Mouse (Mus musculus): ENCODE measurements around the gene Tmbim6. TPM values are rescaled to one million over a fixed set of nuclear protein-coding genes. Genes with fewer than 3 reads are reported as not detected.
"Not testable (repeated sequence)": the region's sequence is repeated elsewhere in the genome, so short reads cannot be mapped to it uniquely, and the experiment has no call there.

The Tmbim6 gene
- polyA plus RNA-seq, 1 experiment from 2014 or later: 438 TPM

- not testable (repeated sequence) for ATAC-seq (ENCODE audit: insufficient read depth, low FRiP score); H3K4me3 ChIP-seq (replicated peaks; ENCODE audit: low read length); H3K36me3 ChIP-seq (ENCODE audit: control insufficient read depth, insufficient read depth, low read length); H3K27me3 ChIP-seq (ENCODE audit: control insufficient read depth, insufficient read depth, low read length); H3K27ac ChIP-seq (ENCODE audit: low read length); H3K9me3 ChIP-seq (replicated peaks; ENCODE audit: control insufficient read depth, low read length); H3K4me2 ChIP-seq (ENCODE audit: low read depth, low read length); H3K9ac ChIP-seq (ENCODE audit: low read length)
- WGBS: 86% methylated on average over 10 of the region's 10 CpGs
- H3K4me1 ChIP-seq (ENCODE audit: control insufficient read depth, insufficient read depth, low read length): peaks cover 27% of the 10 kb centered on the region
Measured at GRCm38 (mm10) chr15:99446136-99446535, 53.5 kb downstream of the Tmbim6 start.

DNA sequence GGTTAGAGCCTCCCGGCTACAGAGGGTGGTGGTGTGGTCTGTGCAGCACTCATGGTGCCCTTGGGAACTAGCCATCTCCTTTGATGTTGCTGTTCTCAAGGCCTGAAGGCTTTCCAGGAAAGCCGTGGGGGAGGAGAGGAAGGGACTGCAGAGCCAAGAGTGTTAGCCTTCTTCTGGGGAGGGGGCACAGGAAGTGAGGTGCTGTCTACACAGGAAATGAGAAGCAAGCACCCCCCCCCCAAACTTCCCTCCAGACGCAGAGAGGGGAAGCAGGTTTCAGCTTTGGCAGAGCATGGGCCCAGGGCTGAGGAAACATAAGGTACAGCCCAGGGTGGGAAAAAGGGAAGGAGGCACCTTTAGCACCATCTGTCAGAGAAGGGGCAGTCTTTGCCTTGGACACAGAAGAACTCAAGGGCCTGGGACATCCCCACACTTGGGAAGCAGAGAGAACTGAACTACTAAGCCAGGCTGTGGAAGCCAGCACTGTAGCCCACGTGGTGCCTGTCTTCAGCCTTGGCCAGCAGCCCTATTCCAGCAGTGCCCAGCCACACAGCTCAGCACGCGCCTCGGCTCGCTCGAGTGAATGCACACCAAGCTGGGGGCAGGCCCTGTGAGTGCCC, 56.6 kb downstream of the Tmbim6 start:
- peak; percentile 66 for ATAC-seq (ENCODE audit: insufficient read depth, low FRiP score)
- Histone ChIP-seq H3K27ac (ENCODE audit: low read length) (peak overlapping the region; percentile 48; the same call in 1 of the 2 replicates), H3K9ac (ENCODE audit: low read length) (peak overlapping the region; percentile 3), H3K4me2 (ENCODE audit: low read depth, low read length) (no peak overlapping the region), H3K4me1 (ENCODE audit: control insufficient read depth, insufficient read depth, low read length) (peaks cover 13% of the 10 kb centered on the region), H3K36me3 (ENCODE audit: control insufficient read depth, insufficient read depth, low read length) (no peaks in the 10 kb centered on the region), H3K27me3 (ENCODE audit: control insufficient read depth, insufficient read depth, low read length) (no peaks in the 10 kb centered on the region), H3K9me3 (replicated peaks; ENCODE audit: control insufficient read depth, low read length) (no peaks in the 10 kb centered on the region), H3K4me3 (replicated peaks; ENCODE audit: low read length) (no peak overlapping the region)
- WGBS: 68% methylated on average over 9 of the region's 9 CpGs

DNA sequence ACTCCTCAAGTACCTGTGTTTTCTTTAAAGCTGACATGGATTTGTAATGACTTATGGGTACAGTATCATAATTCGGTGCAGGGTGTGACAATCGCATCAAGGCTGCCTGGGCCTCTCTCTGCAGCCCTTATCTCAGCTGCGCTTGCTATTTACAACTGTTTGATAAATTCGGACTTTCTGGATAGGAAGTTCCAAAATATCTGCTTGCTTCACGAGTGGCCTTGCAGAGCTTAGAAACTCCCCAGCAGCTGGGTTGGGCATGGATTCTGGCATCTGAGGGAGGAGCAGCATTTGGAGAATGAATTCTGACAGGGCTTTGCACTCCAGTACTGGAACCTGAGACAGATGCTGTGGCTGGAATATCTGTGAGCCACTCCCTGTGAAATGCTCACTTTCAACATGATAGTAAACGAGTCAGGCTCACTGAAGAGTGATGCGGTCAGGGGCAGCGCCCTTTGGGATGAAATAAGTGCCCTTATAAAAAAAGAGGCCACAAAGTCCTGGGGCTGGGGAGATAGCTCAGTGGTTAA, 57.1 kb downstream of the Tmbim6 start:
- H3K27me3 ChIP-seq (ENCODE audit: control insufficient read depth, insufficient read depth, low read length): no peaks in the 10 kb centered on the region
- no peak for ATAC-seq (ENCODE audit: insufficient read depth, low FRiP score)
- 45% methylated on average over 8 of the region's 8 CpGs for WGBS
- peak overlapping the region; percentile 3; the same call in 1 of the 2 replicates for H3K9ac ChIP-seq (ENCODE audit: low read length)
- H3K9me3 ChIP-seq (replicated peaks; ENCODE audit: control insufficient read depth, low read length): no peaks in the 10 kb centered on the region
- no peak overlapping the region for H3K4me2 ChIP-seq (ENCODE audit: low read depth, low read length)
- H3K27ac ChIP-seq (ENCODE audit: low read length): peak overlapping the region; percentile 48; the same call in 1 of the 2 replicates
- peaks cover 13% of the 10 kb centered on the region for H3K4me1 ChIP-seq (ENCODE audit: control insufficient read depth, insufficient read depth, low read length)
- no peak overlapping the region for H3K4me3 ChIP-seq (replicated peaks; ENCODE audit: low read length)
- no peaks in the 10 kb centered on the region for H3K36me3 ChIP-seq (ENCODE audit: control insufficient read depth, insufficient read depth, low read length)

GRCm38 (mm10) chr15:99453153-99453900, 60.6 kb downstream of the Tmbim6 start:
- Histone ChIP-seq H3K4me1 (ENCODE audit: control insufficient read depth, insufficient read depth, low read length) (peaks cover 32% of the 10 kb centered on the region), H3K4me3 (replicated peaks; ENCODE audit: low read length) (no peak overlapping the region), H3K9me3 (replicated peaks; ENCODE audit: control insufficient read depth, low read length) (no peaks in the 10 kb centered on the region), H3K27ac (ENCODE audit: low read length) (no peak overlapping the region), H3K4me2 (ENCODE audit: low read depth, low read length) (no peak overlapping the region), H3K27me3 (ENCODE audit: control insufficient read depth, insufficient read depth, low read length) (no peaks in the 10 kb centered on the region), H3K9ac (ENCODE audit: low read length) (no peak overlapping the region), H3K36me3 (ENCODE audit: control insufficient read depth, insufficient read depth, low read length) (no peaks in the 10 kb centered on the region)
- no peak for ATAC-seq (ENCODE audit: insufficient read depth, low FRiP score)
- 76% methylated on average over 11 of the region's 11 CpGs for WGBS

GRCm38 (mm10) chr15:99454585-99455279, 62.0 kb downstream of the Tmbim6 start:
- no peak overlapping the region for H3K27ac ChIP-seq (ENCODE audit: low read length)
- no peaks in the 10 kb centered on the region for H3K36me3 ChIP-seq (ENCODE audit: control insufficient read depth, insufficient read depth, low read length)
- peak overlapping the region; percentile 44; the same call in 1 of the 2 replicates for H3K9ac ChIP-seq (ENCODE audit: low read length)
- H3K27me3 ChIP-seq (ENCODE audit: control insufficient read depth, insufficient read depth, low read length): no peaks in the 10 kb centered on the region
- H3K4me3 ChIP-seq (replicated peaks; ENCODE audit: low read length): no peak overlapping the region
- H3K9me3 ChIP-seq (replicated peaks; ENCODE audit: control insufficient read depth, low read length): no peaks in the 10 kb centered on the region
- ATAC-seq (ENCODE audit: insufficient read depth, low FRiP score): no peak
- no peak overlapping the region for H3K4me2 ChIP-seq (ENCODE audit: low read depth, low read length)
- H3K4me1 ChIP-seq (ENCODE audit: control insufficient read depth, insufficient read depth, low read length): peaks cover 26% of the 10 kb centered on the region
- 76% methylated on average over 7 of the region's 7 CpGs for WGBS

GRCm38 (mm10) chr15:99455415-99455814, 62.7 kb downstream of the Tmbim6 start:
- 74% methylated on average over 3 of the region's 3 CpGs for WGBS

DNA sequence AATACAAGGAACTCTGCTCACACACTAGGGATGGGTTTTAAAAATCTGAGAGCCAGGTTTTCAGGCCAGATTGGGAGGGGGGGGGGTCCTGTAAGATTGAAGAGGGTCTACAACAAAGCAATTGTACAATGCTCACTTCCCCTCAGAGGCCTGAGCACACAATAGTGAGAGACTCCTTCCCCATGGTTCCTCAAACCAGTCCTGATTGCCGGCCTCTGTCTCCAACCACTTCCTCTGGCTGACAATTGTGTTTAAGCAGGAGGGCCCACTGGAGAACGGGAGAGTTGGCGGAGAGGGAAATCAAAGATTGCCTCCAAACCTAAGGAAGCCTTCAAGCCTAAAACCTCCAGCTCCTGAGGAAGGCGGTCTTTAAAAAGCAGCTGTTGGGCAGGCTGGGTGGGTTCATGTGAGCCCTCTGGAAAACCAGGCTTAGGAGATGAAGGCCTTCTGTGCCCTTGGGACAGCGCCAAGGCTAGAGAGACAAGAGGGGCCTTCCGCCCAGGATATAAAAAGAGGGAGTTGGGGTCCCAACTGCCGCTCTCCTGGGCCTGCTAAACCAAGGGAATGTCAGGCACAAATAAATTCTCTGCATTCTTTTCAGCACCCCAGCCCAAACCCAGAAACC, 63.8 kb downstream of the Tmbim6 start:
- Histone ChIP-seq H3K4me3 (replicated peaks; ENCODE audit: low read length) (peak overlapping the region; percentile 81), H3K36me3 (ENCODE audit: control insufficient read depth, insufficient read depth, low read length) (no peaks in the 10 kb centered on the region), H3K4me1 (ENCODE audit: control insufficient read depth, insufficient read depth, low read length) (peaks cover 21% of the 10 kb centered on the region), H3K27ac (ENCODE audit: low read length) (peak overlapping the region; percentile 92), H3K9me3 (replicated peaks; ENCODE audit: control insufficient read depth, low read length) (no peaks in the 10 kb centered on the region), H3K9ac (ENCODE audit: low read length) (peak overlapping the region; percentile 82), H3K4me2 (ENCODE audit: low read depth, low read length) (peak overlapping the region; percentile 90), H3K27me3 (ENCODE audit: control insufficient read depth, insufficient read depth, low read length) (no peaks in the 10 kb centered on the region)
- WGBS: 18% methylated on average over 7 of the region's 7 CpGs
- ATAC-seq (ENCODE audit: insufficient read depth, low FRiP score): no peak

More at GRCm38 (mm10) chr15:99455415-99455814, 62.7 kb downstream of the Tmbim6 start:
- H3K9ac ChIP-seq (ENCODE audit: low read length): peak overlapping the region; percentile 44; the same call in 1 of the 2 replicates
- no peak overlapping the region for H3K4me3 ChIP-seq (replicated peaks; ENCODE audit: low read length)
- H3K36me3 ChIP-seq (ENCODE audit: control insufficient read depth, insufficient read depth, low read length): no peaks in the 10 kb centered on the region
- no peak for ATAC-seq (ENCODE audit: insufficient read depth, low FRiP score)
- no peak overlapping the region for H3K27ac ChIP-seq (ENCODE audit: low read length)
- no peak overlapping the region for H3K4me2 ChIP-seq (ENCODE audit: low read depth, low read length)
- no peaks in the 10 kb centered on the region for H3K9me3 ChIP-seq (replicated peaks; ENCODE audit: control insufficient read depth, low read length)
- no peaks in the 10 kb centered on the region for H3K27me3 ChIP-seq (ENCODE audit: control insufficient read depth, insufficient read depth, low read length)
- peaks cover 21% of the 10 kb centered on the region for H3K4me1 ChIP-seq (ENCODE audit: control insufficient read depth, insufficient read depth, low read length)

- ATAC-seq (ENCODE audit: insufficient read depth, low FRiP score): peak; percentile 71
- under 1% methylated on average over 42 of the region's 43 CpGs for WGBS
- Histone ChIP-seq H3K4me2 (ENCODE audit: low read depth, low read length) (peak overlapping the region; percentile 90), H3K4me3 (replicated peaks; ENCODE audit: low read length) (peak overlapping the region; percentile 81), H3K36me3 (ENCODE audit: control insufficient read depth, insufficient read depth, low read length) (no peaks in the 10 kb centered on the region), H3K27me3 (ENCODE audit: control insufficient read depth, insufficient read depth, low read length) (no peaks in the 10 kb centered on the region), H3K9ac (ENCODE audit: low read length) (peak overlapping the region; percentile 82), H3K27ac (ENCODE audit: low read length) (peak overlapping the region; percentile 92), H3K4me1 (ENCODE audit: control insufficient read depth, insufficient read depth, low read length) (peaks cover 21% of the 10 kb centered on the region), H3K9me3 (replicated peaks; ENCODE audit: control insufficient read depth, low read length) (no peaks in the 10 kb centered on the region)
Measured at GRCm38 (mm10) chr15:99456963-99457605, 64.4 kb downstream of the Tmbim6 start.

Data from stomach, embryonic 16.5 days (tissue).